Mouse (Mus musculus): ENCODE results near the gene Fam178b. TPM values are rescaled to one million over a fixed set of nuclear protein-coding genes. Genes with fewer than 3 reads are reported as not detected.

The Fam178b gene
- polyA plus RNA-seq, 1 experiment from 2014 or later = not detected

GRCm38 (mm10) chr1:36657658-36658415, 25.1 kb downstream of the Fam178b start:
- Histone ChIP-seq H3K79me2 (ENCODE audit: inconsistent target) (no peaks in the 10 kb centered on the region), H3K27ac (no peak overlapping the region), H3K4me3 (ENCODE audit: inconsistent target) (no peak overlapping the region), H3K36me3 (ENCODE audit: inconsistent target) (no peaks in the 10 kb centered on the region)
- WGBS (ENCODE audit: missing documents) = 80% methylated on average over 4 of the region's 4 CpGs

- Histone ChIP-seq H3K36me3 (ENCODE audit: inconsistent target) (no peaks in the 10 kb centered on the region), H3K79me2 (ENCODE audit: inconsistent target) (no peaks in the 10 kb centered on the region), H3K27ac (no peak overlapping the region), H3K4me3 (ENCODE audit: inconsistent target) (no peak overlapping the region)
- WGBS (ENCODE audit: missing documents) = 100% methylated on average over 3 of the region's 3 CpGs
Observed at GRCm38 (mm10) chr1:36656233-36656632, 26.8 kb downstream of the Fam178b start.

GRCm38 (mm10) chr1:36655039-36655438, 27.9 kb downstream of the Fam178b start:
- H3K27ac ChIP-seq = no peak overlapping the region
- WGBS (ENCODE audit: missing documents) = 100% methylated on average over 5 of the region's 5 CpGs
- H3K79me2 ChIP-seq (ENCODE audit: inconsistent target) = no peaks in the 10 kb centered on the region
- H3K36me3 ChIP-seq (ENCODE audit: inconsistent target) = no peaks in the 10 kb centered on the region
- H3K4me3 ChIP-seq (ENCODE audit: inconsistent target) = no peak overlapping the region

- no peaks in the 10 kb centered on the region for H3K36me3 ChIP-seq (ENCODE audit: inconsistent target)
- 73% methylated on average over 5 of the region's 5 CpGs for WGBS (ENCODE audit: missing documents)
- H3K27ac ChIP-seq = no peak overlapping the region
- no peaks in the 10 kb centered on the region for H3K79me2 ChIP-seq (ENCODE audit: inconsistent target)
- H3K4me3 ChIP-seq (ENCODE audit: inconsistent target) = no peak overlapping the region
Observed at GRCm38 (mm10) chr1:36647631-36648030, 35.4 kb downstream of the Fam178b start.

DNA sequence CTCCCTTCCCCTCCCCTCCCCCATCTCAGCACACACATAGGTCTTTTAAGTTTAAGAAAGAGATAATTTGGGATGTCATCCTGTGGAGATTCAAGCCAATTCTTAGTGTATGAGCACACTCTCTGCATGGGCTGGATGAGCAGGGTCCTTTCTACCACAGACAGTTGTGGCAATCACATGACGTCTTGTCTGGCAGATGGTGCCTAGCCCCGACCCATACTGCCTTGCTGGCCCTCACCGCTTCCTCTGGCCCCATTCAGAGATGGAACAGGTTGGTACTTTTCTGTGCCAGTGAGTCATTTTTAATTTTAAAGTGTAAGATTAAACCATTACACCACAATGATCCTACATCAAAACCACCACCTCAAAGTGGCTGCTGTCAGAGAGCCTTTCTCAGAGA, 36.7 kb downstream of the Fam178b start:
- H3K4me3 ChIP-seq (ENCODE audit: inconsistent target) = no peak overlapping the region
- 68% methylated on average over 3 of the region's 3 CpGs for WGBS (ENCODE audit: missing documents)
- no peaks in the 10 kb centered on the region for H3K36me3 ChIP-seq (ENCODE audit: inconsistent target)
- H3K27ac ChIP-seq = no peak overlapping the region
- H3K79me2 ChIP-seq (ENCODE audit: inconsistent target) = no peaks in the 10 kb centered on the region

DNA sequence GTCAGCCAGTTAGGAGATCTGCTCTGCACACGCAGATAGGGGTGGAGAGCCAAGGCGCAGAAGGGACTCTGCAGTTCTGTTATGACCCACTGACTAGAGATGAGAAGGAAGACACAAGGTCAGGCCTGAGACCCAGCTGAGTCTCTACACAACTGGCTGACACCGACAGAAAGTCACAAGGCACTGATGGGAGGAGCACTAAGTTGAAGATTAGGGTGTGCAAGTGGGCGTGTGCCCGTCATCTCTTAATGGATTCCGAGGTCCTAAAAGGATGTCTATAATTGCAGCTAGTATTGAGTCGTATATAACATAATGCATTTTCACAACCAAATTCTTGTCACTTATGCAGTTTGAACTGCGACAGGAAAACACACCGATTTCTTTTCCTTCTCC, 38.4 kb downstream of the Fam178b start:
- H3K27ac ChIP-seq = no peak overlapping the region
- H3K36me3 ChIP-seq (ENCODE audit: inconsistent target) = no peaks in the 10 kb centered on the region
- no peak overlapping the region for H3K4me3 ChIP-seq (ENCODE audit: inconsistent target)
- WGBS (ENCODE audit: missing documents) = 90% methylated on average over 9 of the region's 9 CpGs
- no peaks in the 10 kb centered on the region for H3K79me2 ChIP-seq (ENCODE audit: inconsistent target)

DNA sequence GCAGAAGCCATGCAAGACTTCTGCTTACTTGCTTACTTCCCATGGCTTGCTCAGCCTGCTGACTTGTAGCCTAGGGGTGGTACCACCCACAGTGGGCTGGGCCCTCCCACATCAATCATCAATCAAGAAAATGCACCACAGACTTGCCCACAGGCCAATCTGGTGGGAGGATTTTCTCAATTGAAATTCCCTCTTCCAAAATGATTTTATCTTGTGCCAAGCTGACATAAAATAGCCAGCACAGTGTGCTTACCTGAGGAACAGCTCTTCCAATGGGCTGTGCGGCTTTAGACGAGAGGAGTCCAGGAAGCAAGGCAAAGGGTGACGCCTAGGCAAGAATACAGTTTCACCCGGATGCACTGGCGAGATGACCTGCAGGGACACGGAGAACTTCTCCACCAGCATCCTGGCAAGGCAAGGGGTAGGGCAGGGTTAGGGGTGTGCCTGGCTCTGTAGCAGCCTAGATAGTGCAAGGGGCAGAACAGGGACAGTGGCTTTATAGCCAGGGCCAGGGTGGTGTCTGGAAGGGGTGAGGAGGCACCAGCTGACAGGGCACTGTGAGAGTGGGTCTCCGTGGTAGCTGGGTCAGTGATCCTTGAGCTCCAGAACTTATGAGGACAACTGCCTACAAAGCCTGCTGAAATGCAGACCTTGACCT, 38.9 kb downstream of the Fam178b start:
- H3K79me2 ChIP-seq (ENCODE audit: inconsistent target) = no peaks in the 10 kb centered on the region
- H3K27ac ChIP-seq = no peak overlapping the region
- H3K4me3 ChIP-seq (ENCODE audit: inconsistent target) = no peak overlapping the region
- 100% methylated on average over 3 of the region's 7 CpGs for WGBS (ENCODE audit: missing documents)
- H3K36me3 ChIP-seq (ENCODE audit: inconsistent target) = no peaks in the 10 kb centered on the region

- no peak overlapping the region for H3K27ac ChIP-seq
- H3K36me3 ChIP-seq (ENCODE audit: inconsistent target) = no peaks in the 10 kb centered on the region
- 75% methylated on average over 2 of the region's 2 CpGs for WGBS (ENCODE audit: missing documents)
- no peaks in the 10 kb centered on the region for H3K79me2 ChIP-seq (ENCODE audit: inconsistent target)
- H3K4me3 ChIP-seq (ENCODE audit: inconsistent target) = no peak overlapping the region
Observed at GRCm38 (mm10) chr1:36635826-36636485, 47.0 kb downstream of the Fam178b start.

DNA sequence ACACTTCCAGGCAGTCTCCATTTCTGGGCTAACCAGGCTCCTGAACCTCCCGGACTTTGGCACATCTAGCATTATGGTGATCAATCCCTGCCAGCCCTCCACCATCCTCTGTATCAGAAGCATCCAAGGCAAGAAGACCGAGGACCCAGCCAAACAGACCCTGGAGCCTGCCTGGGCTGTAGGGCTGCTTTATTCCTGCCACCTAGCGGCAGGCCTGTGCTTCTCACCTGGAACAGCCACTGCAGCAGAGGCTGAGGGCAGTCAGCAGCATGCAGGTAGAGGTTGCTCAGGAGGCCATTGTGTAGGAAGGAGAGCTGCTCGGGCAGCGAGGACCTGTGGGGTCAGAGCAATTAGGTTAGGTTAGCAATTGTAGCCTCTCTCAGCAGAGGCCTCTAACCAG, 48.0 kb downstream of the Fam178b start:
- Histone ChIP-seq H3K4me3 (ENCODE audit: inconsistent target) (no peak overlapping the region), H3K79me2 (ENCODE audit: inconsistent target) (no peaks in the 10 kb centered on the region), H3K27ac (no peak overlapping the region), H3K36me3 (ENCODE audit: inconsistent target) (no peaks in the 10 kb centered on the region)
- 46% methylated on average over 5 of the region's 5 CpGs for WGBS (ENCODE audit: missing documents)

- H3K4me3 ChIP-seq (ENCODE audit: inconsistent target) = no peak overlapping the region
- WGBS (ENCODE audit: missing documents) = 97% methylated on average over 4 of the region's 5 CpGs
- H3K79me2 ChIP-seq (ENCODE audit: inconsistent target) = no peaks in the 10 kb centered on the region
- H3K36me3 ChIP-seq (ENCODE audit: inconsistent target) = no peaks in the 10 kb centered on the region
- H3K27ac ChIP-seq = no peak overlapping the region
Observed at GRCm38 (mm10) chr1:36633920-36634319, 49.1 kb downstream of the Fam178b start.

- Histone ChIP-seq H3K4me3 (ENCODE audit: inconsistent target) (no peak overlapping the region), H3K36me3 (ENCODE audit: inconsistent target) (no peaks in the 10 kb centered on the region), H3K79me2 (ENCODE audit: inconsistent target) (no peaks in the 10 kb centered on the region), H3K27ac (no peak overlapping the region)
- 100% methylated on average over 1 of the region's 1 CpGs for WGBS (ENCODE audit: missing documents)
Observed at GRCm38 (mm10) chr1:36632846-36633245, 50.1 kb downstream of the Fam178b start.

GRCm38 (mm10) chr1:36632090-36632489, 50.9 kb downstream of the Fam178b start:
- Histone ChIP-seq H3K27ac (no peak overlapping the region), H3K4me3 (ENCODE audit: inconsistent target) (no peak overlapping the region), H3K36me3 (ENCODE audit: inconsistent target) (no peaks in the 10 kb centered on the region), H3K79me2 (ENCODE audit: inconsistent target) (no peaks in the 10 kb centered on the region)
- 91% methylated on average over 4 of the region's 4 CpGs for WGBS (ENCODE audit: missing documents)

DNA sequence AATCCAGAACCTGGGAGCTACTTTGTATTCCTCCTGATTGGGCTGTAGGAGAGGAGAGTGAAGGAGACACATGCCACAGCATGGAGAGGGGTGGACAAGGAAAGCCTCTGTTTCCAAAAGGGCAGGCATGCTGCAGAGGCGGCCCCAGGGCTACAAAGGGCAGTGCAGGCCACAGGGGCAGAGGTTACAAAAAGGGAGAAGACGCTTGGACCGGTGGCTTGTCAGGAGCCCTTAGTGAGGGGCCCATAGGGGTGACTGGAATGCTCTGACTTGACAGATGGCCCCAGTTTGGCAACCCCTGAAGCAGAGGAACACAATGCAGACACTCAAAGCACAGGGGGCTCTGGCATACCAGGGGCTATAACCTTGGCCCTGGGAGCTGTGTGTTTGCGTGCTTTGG, 51.6 kb downstream of the Fam178b start:
- 95% methylated on average over 4 of the region's 4 CpGs for WGBS (ENCODE audit: missing documents)
- Histone ChIP-seq H3K4me3 (ENCODE audit: inconsistent target) (no peak overlapping the region), H3K27ac (no peak overlapping the region), H3K36me3 (ENCODE audit: inconsistent target) (no peaks in the 10 kb centered on the region), H3K79me2 (ENCODE audit: inconsistent target) (no peaks in the 10 kb centered on the region)

GRCm38 (mm10) chr1:36630053-36630739, 52.8 kb downstream of the Fam178b start:
- 55% methylated on average over 3 of the region's 3 CpGs for WGBS (ENCODE audit: missing documents)
- no peak overlapping the region for H3K4me3 ChIP-seq (ENCODE audit: inconsistent target)
- H3K79me2 ChIP-seq (ENCODE audit: inconsistent target) = no peaks in the 10 kb centered on the region
- H3K27ac ChIP-seq = no peak overlapping the region
- H3K36me3 ChIP-seq (ENCODE audit: inconsistent target) = no peaks in the 10 kb centered on the region

- Histone ChIP-seq H3K27ac (no peak overlapping the region), H3K79me2 (ENCODE audit: inconsistent target) (no peaks in the 10 kb centered on the region), H3K36me3 (ENCODE audit: inconsistent target) (no peaks in the 10 kb centered on the region), H3K4me3 (ENCODE audit: inconsistent target) (no peak overlapping the region)
- WGBS (ENCODE audit: missing documents) = 87% methylated on average over 8 of the region's 8 CpGs
Observed at GRCm38 (mm10) chr1:36628585-36628984, 54.4 kb downstream of the Fam178b start.
